ENCODE assay signal across 17 mouse cellular contexts in the genomic region with DNA sequence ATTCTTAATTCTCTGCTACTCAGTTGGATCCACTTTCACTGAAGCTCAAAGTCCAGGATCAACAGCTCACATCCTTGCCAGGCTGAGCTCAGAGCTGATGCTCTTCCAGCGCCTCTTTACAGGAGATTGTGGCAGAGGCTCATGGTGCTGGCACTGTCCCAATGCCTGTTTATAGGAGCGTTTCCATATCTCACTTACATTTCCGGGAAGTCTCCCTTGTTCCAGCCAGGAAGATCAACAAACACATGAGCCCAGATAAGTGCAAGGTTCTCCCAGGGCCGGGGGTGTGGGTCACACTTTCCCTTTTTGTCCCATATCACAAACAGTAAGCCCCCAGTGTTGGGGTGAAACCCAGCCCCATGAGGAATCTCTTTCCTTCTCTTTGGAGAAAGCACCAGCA. TPM values are rescaled to one million over a fixed set of nuclear protein-coding genes. Genes with fewer than 3 reads are reported as not detected.
A peak's percentile ranks its signal among the peaks of the same experiment; 100 is the strongest.
DNase-seq lines count a peak whose midpoint lies in the region; ATAC-seq lines count a peak whose summit lies in the region.
"Had no signal": no experiment of that assay in that cellular context is flagged by ENCODE, and none has a peak within 500 bp of the region (broad histone marks: within the 10 kb centered on the region; RNA-seq: fewer than 3 reads in every experiment).

No protein-coding gene starts in this region.

- no peak for ATAC-seq in kidney, embryonic 14.5 days (ENCODE audit: low FRiP score, low TSS enrichment)
- ATAC-seq in heart, embryonic 13.5 days (ENCODE audit: extremely low read depth, insufficient number of reproducible peaks, low FRiP score, low TSS enrichment), result no peak
- ATAC-seq in frontal cortex, adult (ENCODE audit: low TSS enrichment), result no peak
- ATAC-seq: forebrain, embryonic 14.5 days; midbrain, embryonic 13.5 days had no signal

- H3K4me1 ChIP-seq in kidney, embryonic 14.5 days (ENCODE audit: control insufficient read depth, insufficient read depth, low read length), result peaks cover 9% of the 10 kb centered on the region; the same call in 1 of the 2 replicates
- H3K4me1 ChIP-seq in heart, embryonic 13.5 days, result peaks cover 35% of the 10 kb centered on the region
- H3K4me1 ChIP-seq: midbrain, embryonic 13.5 days had no signal

- H3K4me2 ChIP-seq in kidney, embryonic 14.5 days (replicated peaks; ENCODE audit: low read depth, low read length), result no peak overlapping the region
- H3K4me2 ChIP-seq in heart, embryonic 13.5 days, result no peak overlapping the region
- H3K4me2 ChIP-seq: embryonic facial prominence, embryonic 13.5 days; midbrain, embryonic 13.5 days had no signal

- no peaks in the 10 kb centered on the region for H3K27me3 ChIP-seq in kidney, embryonic 14.5 days (ENCODE audit: control insufficient read depth, insufficient read depth, low read length)
- peaks cover 31% of the 10 kb centered on the region for H3K27me3 ChIP-seq in heart, embryonic 13.5 days (replicated peaks)
- H3K27me3 ChIP-seq: embryonic facial prominence, embryonic 13.5 days had no signal

- 63% methylated on average over 4 of the region's 4 CpGs for WGBS in kidney, embryonic 14.5 days
- 15% methylated on average over 4 of the region's 4 CpGs for WGBS in heart, embryonic 13.5 days

- H3K4me3 ChIP-seq in kidney, embryonic 14.5 days (ENCODE audit: low read length), result no peak overlapping the region
- no peak overlapping the region for H3K4me3 ChIP-seq in heart, embryonic 13.5 days
- H3K4me3 ChIP-seq: embryonic facial prominence, embryonic 13.5 days; midbrain, embryonic 13.5 days had no signal

- H3K36me3 ChIP-seq in kidney, embryonic 14.5 days (ENCODE audit: control insufficient read depth, insufficient read depth, low read length), result no peaks in the 10 kb centered on the region
- H3K36me3 ChIP-seq in heart, embryonic 13.5 days, result no peaks in the 10 kb centered on the region
- H3K36me3 ChIP-seq: embryonic facial prominence, embryonic 13.5 days; midbrain, embryonic 13.5 days had no signal

- no peaks in the 10 kb centered on the region for H3K9me3 ChIP-seq in kidney, embryonic 14.5 days (ENCODE audit: control insufficient read depth, low read length)
- no peaks in the 10 kb centered on the region for H3K9me3 ChIP-seq in heart, embryonic 13.5 days
- H3K9me3 ChIP-seq: embryonic facial prominence, embryonic 13.5 days; midbrain, embryonic 13.5 days had no signal

- peak; percentile 44 for DNase-seq in kidney, adult 9 months
- DNase-seq in heart, postnatal 4 days, result peak; percentile 72
- DNase-seq in lung, postnatal 10 days, result peak; percentile 80
- no peak for DNase-seq in retina, embryonic 14.5 days (ENCODE audit: low spot score)
- no peak for DNase-seq in spleen, postnatal 14 days (ENCODE audit: low spot score in 2 of 2)
- DNase-seq: adrenal gland, adult 8-10 months; cerebellum, postnatal 25 days; gastrocnemius, postnatal 10 days had no signal

- H3K27ac ChIP-seq in kidney, embryonic 14.5 days (ENCODE audit: low read depth, low read length), result no peak overlapping the region
- H3K27ac ChIP-seq in heart, embryonic 13.5 days (replicated peaks), result peak overlapping the region; percentile 53; the same call in 1 of the 2 replicates
- H3K27ac ChIP-seq: embryonic facial prominence, embryonic 13.5 days; kidney, postnatal 0 days; midbrain, embryonic 13.5 days had no signal

- H3K9ac ChIP-seq in kidney, embryonic 14.5 days (ENCODE audit: low read depth, low read length), result no peak overlapping the region
- H3K9ac ChIP-seq in heart, embryonic 13.5 days, result no peak overlapping the region
- H3K9ac ChIP-seq: embryonic facial prominence, embryonic 13.5 days; midbrain, embryonic 13.5 days had no signal

RNA-seq across cellular contexts. Expression of a gene that starts 7.0 kb away (rescaled TPM):
- 20.9 and 26.1 TPM in 2 replicates for polyA plus RNA-seq in kidney, embryonic 14.5 days (2014; fragmentation: Nextera tagmentation; extraction: Ambion mirVana)
- polyA plus RNA-seq in heart, embryonic 13.5 days (2015; fragmentation: Nextera tagmentation; extraction: Ambion mirVana), result 47.4 and 53.0 TPM in 2 replicates
- 10 to 100 TPM; 68.9 to 69.4 TPM for total RNA-seq in heart, postnatal 4 days (2021)

RNA-seq across cellular contexts. Expression of a gene that starts 40.3 kb away (rescaled TPM):
- polyA plus RNA-seq in kidney, embryonic 14.5 days (2014; fragmentation: Nextera tagmentation; extraction: Ambion mirVana), result not detected in 2 replicates
- polyA plus RNA-seq in heart, embryonic 13.5 days (2015; fragmentation: Nextera tagmentation; extraction: Ambion mirVana), result not detected in 2 replicates
- total RNA-seq in heart, postnatal 4 days (2021), result not detected
- total RNA-seq: adrenal gland, adult 8-10 months; gastrocnemius, postnatal 10 days; left cerebral cortex, postnatal 14 days had no signal
- polyA plus RNA-seq: embryonic facial prominence, embryonic 13.5 days; liver, embryonic 16.5 days had no signal

RNA-seq across cellular contexts. Expression of a gene that starts 42.7 kb away (rescaled TPM):
- not detected in 2 replicates for polyA plus RNA-seq in kidney, embryonic 14.5 days (2014; fragmentation: Nextera tagmentation; extraction: Ambion mirVana)
- polyA plus RNA-seq in heart, embryonic 13.5 days (2015; fragmentation: Nextera tagmentation; extraction: Ambion mirVana), result 0.32 TPM in 1 of 2 replicates, not detected in the other
- total RNA-seq in heart, postnatal 4 days (2021), result not detected
- total RNA-seq: gastrocnemius, postnatal 10 days had no signal

Comparison
In these comparisons a context has a peak if more than half of its experiments do, and no peak if none do; other contexts are left out.
1. DNase-seq: peak in kidney, adult 9 months (single experiment), heart, postnatal 4 days (single experiment) and lung, postnatal 10 days (single experiment); none in retina, embryonic 14.5 days (single experiment) and spleen, postnatal 14 days (0 of 2).